Mouse (Mus musculus) bone marrow macrophage, adult 2 months (primary cell): ENCODE measurements around the gene Iqub. TPM values are rescaled to one million over a fixed set of nuclear protein-coding genes. Genes with fewer than 3 reads are reported as not detected.

Experiments used
- H3K27ac ChIP-seq: 2 replicates; pipeline ENCODE4 v1.5.1; 2012; ENCODE audit warnings: low read depth, low read length; ENCODE audit not compliant: insufficient read depth
- H3K4me1 ChIP-seq: 2 replicates; pipeline ENCODE4 v1.6.1; 2012; ENCODE audit warnings: low read length; ENCODE audit not compliant: control insufficient read depth, insufficient read depth
- H3K4me3 ChIP-seq: 2 replicates; pipeline ENCODE4 v1.5.1; 2012; ENCODE audit warnings: mild to moderate bottlenecking, low read length, moderate library complexity; ENCODE audit not compliant: insufficient read depth
- CTCF ChIP-seq: IDR thresholded peaks from 2 replicates; pipeline ENCODE4 v1.5.1; 2012; ENCODE audit warnings: low read depth, mild to moderate bottlenecking, low read length, moderate library complexity
- POLR2A ChIP-seq: IDR thresholded peaks from 2 replicates; pipeline ENCODE4 v1.6.1; 2012; ENCODE audit warnings: mild to moderate bottlenecking, low read depth, low read length, borderline replicate concordance
- polyA plus RNA-seq: library from polyadenylated mRNA; stranded (reverse); fragments of >200 nt; gene quantifications from 2 replicates; pipeline ENCODE4 v1.2.4, GENCODE M21; 2012; ENCODE audit not compliant: missing spikeins, insufficient read depth, insufficient read length

The Iqub gene
- not detected in 2 replicates for polyA plus RNA-seq

DNA sequence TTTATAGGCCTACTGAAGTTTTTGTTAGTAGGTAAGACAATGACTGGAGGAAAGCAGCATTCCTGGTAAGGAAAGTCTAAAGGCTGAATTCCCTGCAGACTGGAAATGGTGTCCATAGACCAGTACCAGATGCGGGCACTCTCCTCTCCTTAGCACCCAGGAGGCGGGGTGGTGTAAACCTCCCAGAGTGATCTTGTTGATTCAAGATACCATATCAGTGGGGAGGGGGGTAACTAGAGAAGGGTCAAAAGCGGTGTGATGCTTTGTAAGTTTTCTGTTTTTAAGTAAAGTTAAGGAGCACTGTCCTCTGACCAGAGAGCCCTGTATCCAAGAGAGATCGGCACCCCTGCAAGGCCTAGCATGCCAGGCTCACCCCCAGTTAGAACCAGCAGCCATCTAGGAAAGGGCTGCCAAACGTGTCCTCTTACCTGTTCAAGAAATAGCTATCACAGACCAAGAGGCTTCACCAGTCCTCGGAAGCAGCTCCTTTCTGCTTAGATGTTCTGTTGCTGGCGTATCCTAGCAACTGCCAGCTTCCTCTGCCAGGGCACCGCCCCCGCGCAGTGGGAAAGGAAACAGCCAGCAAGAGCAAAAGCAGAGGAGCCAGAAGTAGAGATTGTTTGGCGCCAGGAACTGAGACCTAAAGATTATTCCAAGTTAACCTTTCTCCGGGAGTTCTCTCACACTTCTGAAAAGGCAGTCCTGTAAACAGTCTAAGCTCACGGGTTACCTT lies at the start of gene Iqub:
TSS of gene Iqub (minus strand) at position 516 of the 733 bp plus-strand sequence.
- H3K4me1 ChIP-seq: no peaks in the 10 kb centered on the region
- no peak within 1 kb of the TSS for H3K27ac ChIP-seq
- no peak for TF ChIP-seq CTCF
- TF ChIP-seq POLR2A: no peak
- no peak within 1 kb of the TSS for H3K4me3 ChIP-seq

GRCm38 (mm10) chr6:24564081-24564480 lies 49.2 kb upstream of the Iqub start:
- H3K27ac ChIP-seq: no peak overlapping the region
- TF ChIP-seq POLR2A (no peak), CTCF (no peak)
- no peaks in the 10 kb centered on the region for H3K4me1 ChIP-seq
- H3K4me3 ChIP-seq: no peak overlapping the region

DNA sequence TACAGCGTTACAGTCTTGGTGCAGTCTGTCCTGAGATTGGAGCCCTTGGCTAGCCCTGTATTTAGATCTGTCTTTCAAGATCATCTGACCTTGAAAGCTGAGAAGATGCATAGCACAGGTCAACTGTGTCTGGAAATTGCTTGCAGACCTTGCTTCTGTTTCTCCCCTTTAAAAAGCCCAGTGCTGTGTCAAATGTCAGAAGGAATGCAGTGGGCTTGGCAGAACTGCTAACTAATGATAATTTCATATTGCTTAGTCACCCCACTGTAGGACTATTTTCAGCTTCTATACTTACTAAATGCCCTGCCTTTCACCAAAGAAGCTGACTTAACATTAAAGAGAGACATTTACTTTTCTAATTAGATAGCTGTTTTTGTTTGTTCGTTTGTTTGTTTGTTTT lies 40.6 kb upstream of the Iqub start:
- no peak overlapping the region for H3K27ac ChIP-seq
- TF ChIP-seq CTCF (no peak), POLR2A (no peak)
- no peaks in the 10 kb centered on the region for H3K4me1 ChIP-seq
- H3K4me3 ChIP-seq: no peak overlapping the region

DNA sequence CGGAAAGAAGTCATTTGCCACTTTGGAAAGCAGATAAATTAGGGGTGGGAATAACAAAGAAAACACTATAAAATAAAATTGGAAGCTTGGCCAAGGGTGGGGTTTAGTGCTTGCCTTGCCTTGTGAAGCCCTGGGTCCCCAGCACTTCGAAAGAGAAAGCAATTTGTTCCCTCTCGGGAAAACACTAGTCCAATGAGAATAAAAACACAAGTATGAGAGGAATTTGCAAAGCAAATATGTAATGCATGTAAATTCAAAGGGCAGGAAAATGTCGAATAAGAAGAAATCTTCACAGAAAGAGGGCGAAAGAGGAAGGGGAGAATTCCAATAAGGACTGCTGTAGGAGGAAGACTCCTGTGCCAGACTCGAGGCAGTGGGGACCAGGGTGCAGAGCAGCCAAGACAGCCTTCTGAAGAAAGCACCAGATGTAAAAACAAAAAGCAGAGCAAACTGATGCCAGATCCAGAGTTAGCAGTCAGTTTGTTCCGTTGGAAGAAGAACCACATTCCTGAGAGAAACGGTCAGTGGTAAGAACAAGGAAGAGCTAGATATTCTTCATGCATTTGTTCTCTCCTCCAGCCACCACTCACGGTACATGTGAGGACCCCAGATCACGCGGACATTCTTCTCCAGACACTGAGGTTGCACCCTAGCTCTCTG lies 39.7 kb upstream of the Iqub start:
- H3K4me3 ChIP-seq: no peak overlapping the region

DNA sequence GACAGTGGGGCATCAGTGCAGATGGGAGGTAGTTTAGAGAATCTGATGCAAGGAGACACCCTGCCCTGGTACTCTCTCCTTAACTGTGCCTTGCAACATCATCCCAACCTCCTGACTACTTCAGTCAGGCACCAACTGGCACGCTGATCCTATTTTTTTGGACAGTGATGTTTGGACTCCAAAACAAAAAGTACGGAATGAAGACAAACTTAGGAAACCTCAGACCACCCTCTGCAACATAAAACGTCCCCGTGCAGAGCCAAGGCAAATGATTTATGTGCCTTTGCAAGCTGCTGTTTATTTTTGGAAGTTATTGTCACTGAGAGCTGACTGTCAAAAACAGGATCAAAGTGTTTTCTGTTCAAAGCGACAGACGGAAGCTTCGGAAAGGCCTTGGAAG lies 37.2 kb upstream of the Iqub start:
- TF ChIP-seq CTCF (no peak), POLR2A (no peak)
- Histone ChIP-seq H3K4me1 (no peaks in the 10 kb centered on the region), H3K27ac (no peak overlapping the region), H3K4me3 (no peak overlapping the region)

More for the DNA sequence above, 39.7 kb upstream of the Iqub start:
- no peak overlapping the region for H3K27ac ChIP-seq
- H3K4me1 ChIP-seq: no peaks in the 10 kb centered on the region
- no peak for TF ChIP-seq POLR2A
- TF ChIP-seq CTCF: no peak

GRCm38 (mm10) chr6:24549801-24550200 lies 34.9 kb upstream of the Iqub start:
- H3K4me1 ChIP-seq: no peaks in the 10 kb centered on the region
- H3K27ac ChIP-seq: no peak overlapping the region
- TF ChIP-seq CTCF (no peak), POLR2A (no peak)
- H3K4me3 ChIP-seq: no peak overlapping the region

GRCm38 (mm10) chr6:24546716-24547420 lies 32.0 kb upstream of the Iqub start:
- Histone ChIP-seq H3K4me3 (no peak overlapping the region), H3K27ac (no peak overlapping the region)
- TF ChIP-seq CTCF: no peak

GRCm38 (mm10) chr6:24543119-24543591 lies 28.3 kb upstream of the Iqub start:
- no peak for TF ChIP-seq CTCF
- no peak for TF ChIP-seq POLR2A
- Histone ChIP-seq H3K4me1 (no peaks in the 10 kb centered on the region), H3K4me3 (no peak overlapping the region), H3K27ac (no peak overlapping the region)

More at GRCm38 (mm10) chr6:24546716-24547420, 32.0 kb upstream of the Iqub start:
- H3K4me1 ChIP-seq: no peaks in the 10 kb centered on the region

- TF ChIP-seq POLR2A (no peak), CTCF (no peak)
- Histone ChIP-seq H3K27ac (no peak overlapping the region), H3K4me1 (no peaks in the 10 kb centered on the region), H3K4me3 (no peak overlapping the region)
Observed at GRCm38 (mm10) chr6:24542393-24542792, 27.5 kb upstream of the Iqub start.

GRCm38 (mm10) chr6:24540106-24540505 lies 25.2 kb upstream of the Iqub start:
- no peak overlapping the region for H3K27ac ChIP-seq
- H3K4me1 ChIP-seq: no peaks in the 10 kb centered on the region
- TF ChIP-seq POLR2A: no peak
- TF ChIP-seq CTCF: no peak
- no peak overlapping the region for H3K4me3 ChIP-seq
